Mouse (Mus musculus) activated CD4-positive, CD25-positive, alpha-beta regulatory T cell, adult 4 months (primary cell): ENCODE results near the gene Pdhx. TPM values are rescaled to one million over a fixed set of nuclear protein-coding genes. Genes with fewer than 3 reads are reported as not detected.

Experiments
- ATAC-seq: one replicate; pipeline ENCODE4 v1.8.0; 2017
- polyA plus RNA-seq, 2 experiments: library from polyadenylated mRNA; unstranded; fragments of 100-300 nt; shearing (Covaris generic); gene quantifications; one replicate each; pipeline ENCODE4 v1.2.1; 2017

Pdhx gene
- 10 to 100 TPM; 18.4 to 19.8 TPM for polyA plus RNA-seq

DNA sequence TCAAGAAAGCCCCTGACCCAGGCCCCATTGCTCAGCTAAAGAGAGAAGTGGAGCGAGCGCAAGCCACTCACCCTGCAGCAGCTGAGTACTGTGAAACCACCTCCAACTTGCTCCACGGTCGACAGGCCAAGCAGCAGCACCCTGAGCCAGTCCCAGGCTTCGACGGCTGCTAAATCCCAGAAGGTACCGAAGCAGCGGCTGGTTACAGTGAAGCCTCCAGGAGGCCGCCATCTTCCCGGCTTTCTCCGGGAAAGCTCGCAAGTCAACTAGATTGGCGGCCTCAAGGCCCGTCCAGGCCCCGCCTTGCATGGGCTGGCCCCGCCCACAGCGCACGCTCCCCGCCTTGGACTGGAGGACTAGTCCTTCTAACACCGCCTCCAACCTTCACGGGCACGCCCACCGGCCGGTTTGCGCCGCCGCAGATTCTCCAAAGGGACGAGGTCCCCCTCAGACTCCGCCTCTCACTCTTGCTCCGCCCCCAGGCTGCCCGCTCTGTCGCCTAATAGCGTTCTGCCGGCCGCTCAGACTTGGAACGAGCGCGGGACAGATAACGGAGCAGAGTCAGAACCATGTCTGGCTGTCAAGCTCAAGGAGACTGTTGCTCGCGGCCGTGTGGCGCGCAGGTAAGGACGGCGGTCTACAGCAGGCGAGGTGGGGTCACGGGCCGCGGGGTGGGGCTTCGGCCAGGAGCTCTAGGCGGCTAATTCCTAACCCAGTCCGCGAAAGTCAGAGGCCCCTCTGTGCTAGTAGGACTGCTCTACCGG is at the start of gene Pdhx, which contains the start of gene Apip:
TSS of gene Pdhx (minus strand) at position 295 of the 764 bp plus-strand sequence.
TSS of gene Apip (plus strand) at position 457 of the 764 bp plus-strand sequence.
- peak; percentile 98 for ATAC-seq

GRCm38 (mm10) chr2:103119197-103119854 is 46.0 kb upstream of the Pdhx start:
- no peak for ATAC-seq

DNA sequence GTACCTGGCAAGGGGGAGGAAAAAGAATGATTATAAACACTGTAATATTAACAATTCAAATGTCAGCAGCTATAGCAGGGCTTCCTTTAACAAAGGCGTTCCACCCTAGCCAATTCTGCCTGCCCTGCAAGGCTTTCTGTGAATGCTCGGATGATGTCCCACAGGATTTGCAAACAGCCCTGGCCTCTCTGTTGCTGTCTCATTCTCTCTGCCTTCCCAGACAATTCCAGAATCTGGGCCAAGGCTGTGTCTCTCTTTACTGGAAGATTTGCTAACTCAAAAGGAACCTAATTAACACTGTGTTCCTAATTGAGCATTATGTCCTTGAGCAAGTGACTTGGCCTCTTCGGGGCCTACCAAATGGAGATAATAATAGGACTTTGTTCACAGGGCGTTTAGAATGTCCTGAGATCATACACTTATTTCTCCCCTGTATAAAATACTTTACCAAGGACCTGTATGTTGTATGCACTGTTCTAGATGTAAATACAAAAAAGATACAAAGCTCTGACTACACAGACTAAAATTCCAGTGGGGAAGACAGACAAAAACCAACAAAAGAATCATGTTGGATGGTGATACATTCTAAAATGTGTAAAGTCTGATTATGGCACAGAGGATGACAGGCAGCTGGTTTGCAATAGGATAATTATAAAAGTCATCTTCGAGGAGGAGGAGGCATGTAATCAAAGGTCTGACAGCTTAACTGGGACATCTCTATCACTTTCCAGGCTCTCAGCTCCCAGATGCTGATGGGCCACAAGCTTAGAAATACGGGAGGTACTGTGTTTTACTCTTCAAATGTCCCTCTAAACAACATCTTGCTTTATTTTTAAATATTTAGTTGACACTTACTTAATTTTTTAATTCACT is 45.2 kb upstream of the Pdhx start:
- no peak for ATAC-seq

DNA sequence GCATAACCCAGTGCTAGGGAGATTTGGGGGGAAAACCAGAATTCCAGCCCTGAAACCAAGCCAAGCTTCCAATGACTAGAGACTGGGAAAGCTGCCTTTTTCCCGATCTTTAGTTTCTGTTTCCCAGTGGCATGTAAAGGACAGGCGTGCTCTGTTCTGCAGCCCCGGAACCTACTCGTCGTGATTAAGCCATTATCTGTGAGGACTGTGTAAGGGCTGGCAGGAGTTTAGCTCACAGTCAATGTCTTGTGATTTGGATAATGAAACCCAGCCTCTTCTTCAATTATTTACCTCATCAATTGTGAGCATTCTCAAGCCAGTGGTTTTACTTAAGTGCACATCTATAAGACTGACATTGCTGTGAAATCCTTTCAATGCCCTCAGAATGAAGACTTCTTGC is 43.9 kb upstream of the Pdhx start:
- ATAC-seq: no peak

GRCm38 (mm10) chr2:103111669-103112068 is 38.4 kb upstream of the Pdhx start:
- ATAC-seq: no peak

- ATAC-seq: no peak
These were observed 32.9 kb upstream of the Pdhx start for GRCm38 (mm10) chr2:103106172-103106571.

GRCm38 (mm10) chr2:103102595-103102994 is 29.3 kb upstream of the Pdhx start:
- ATAC-seq: no peak

DNA sequence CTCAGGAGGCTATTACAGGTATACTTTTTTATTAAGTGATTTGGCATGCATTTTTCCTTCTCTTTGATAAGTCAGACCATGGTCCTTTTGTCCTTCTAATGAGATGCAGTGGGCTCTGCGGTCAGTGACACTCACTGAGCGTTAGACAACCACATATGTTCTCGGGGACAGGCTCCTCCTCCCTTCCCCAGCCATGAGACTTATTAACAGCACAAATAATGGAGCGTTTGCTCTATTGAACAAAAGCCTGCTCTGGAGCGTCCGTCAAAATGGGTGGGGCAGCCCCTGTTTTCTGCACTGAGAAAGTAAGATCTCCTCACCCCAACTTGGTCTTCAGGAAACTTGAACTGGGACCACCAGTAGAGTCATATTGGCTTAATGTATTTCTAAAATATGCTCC is 16.2 kb upstream of the Pdhx start:
- no peak for ATAC-seq

GRCm38 (mm10) chr2:103088099-103088498 is 14.8 kb upstream of the Pdhx start:
- no peak for ATAC-seq

DNA sequence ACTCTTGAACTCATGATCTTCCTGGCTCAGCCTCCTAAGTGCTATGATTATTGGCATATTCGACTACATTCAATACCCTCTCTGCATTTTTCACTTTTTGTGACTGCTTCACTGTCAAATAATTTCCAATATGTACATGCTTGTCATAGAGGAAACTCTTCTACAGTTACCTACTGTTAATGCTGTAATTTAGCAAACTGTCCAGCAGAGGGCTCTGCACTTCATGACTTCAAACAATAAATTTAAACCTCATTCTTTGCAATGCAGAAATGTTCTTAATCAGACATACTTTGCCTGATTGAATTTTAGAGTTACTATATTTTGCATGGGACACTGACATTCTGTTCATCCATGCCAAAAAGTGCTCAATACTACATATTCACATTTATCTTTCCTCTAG is 13.1 kb upstream of the Pdhx start:
- ATAC-seq: peak; percentile 49

DNA sequence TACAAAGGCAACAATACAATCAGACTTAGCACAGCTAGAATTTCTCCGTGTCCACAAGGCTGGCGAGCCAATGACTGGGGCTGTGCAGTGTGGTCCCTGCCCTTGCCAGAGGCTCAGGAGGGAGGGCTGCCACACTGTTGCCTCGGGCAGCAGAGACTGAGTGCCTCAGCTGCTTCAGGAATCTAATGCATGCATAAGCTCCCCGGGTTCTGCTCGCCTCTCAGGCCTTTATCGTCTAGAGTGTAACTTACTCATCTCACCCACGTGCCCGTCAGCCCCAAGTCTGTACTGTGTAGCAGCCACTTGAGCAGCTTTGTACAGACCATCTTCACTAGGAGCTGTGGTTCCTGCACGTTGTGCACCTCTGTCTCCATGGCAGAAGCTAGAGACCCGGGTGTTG is 12.3 kb upstream of the Pdhx start:
- ATAC-seq: no peak

- ATAC-seq: peak; percentile 56
These were observed 11.1 kb upstream of the Pdhx start for GRCm38 (mm10) chr2:103084451-103084850.

GRCm38 (mm10) chr2:103082853-103083252 is 9.5 kb upstream of the Pdhx start:
- no peak for ATAC-seq

DNA sequence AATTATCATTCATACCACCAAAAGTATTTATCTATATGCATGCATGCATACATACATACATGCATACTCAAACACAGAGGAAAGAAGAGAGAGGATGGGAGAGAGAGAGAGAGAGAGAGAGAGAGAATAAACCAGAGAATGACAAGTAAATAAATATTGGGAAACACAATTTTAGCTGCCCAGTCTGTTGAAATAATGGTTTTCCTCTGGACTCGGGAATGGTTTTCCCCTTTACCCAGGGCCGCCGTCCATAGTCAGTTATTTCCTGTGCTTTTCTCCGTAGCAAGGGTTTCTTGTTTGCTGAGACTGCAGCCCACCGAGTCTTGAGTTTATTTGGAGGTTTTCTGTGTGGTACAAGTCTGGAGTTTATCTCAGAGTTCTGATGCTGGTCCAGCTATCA is 8.4 kb upstream of the Pdhx start:
- ATAC-seq: no peak

DNA sequence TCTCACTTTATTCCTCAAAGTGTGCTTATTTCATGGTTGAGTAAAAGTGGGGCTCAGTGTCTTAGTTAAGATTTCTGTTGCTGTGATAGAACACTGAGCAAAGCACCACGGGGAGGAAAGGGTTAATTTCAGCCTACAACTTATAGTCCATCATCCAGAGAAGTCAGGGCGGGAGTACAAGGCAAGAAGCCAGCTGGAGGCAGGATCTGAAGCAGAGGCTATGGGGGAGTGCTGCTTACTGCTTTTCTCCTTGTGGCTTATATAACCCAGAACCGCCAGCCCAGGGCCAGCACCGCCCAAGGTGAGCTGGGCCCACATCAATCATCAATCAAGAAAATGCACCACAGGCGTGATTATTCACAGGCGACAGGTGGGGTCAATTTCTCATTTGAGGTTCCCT is 7.8 kb upstream of the Pdhx start:
- ATAC-seq: no peak

GRCm38 (mm10) chr2:103070586-103070985 is 2.7 kb downstream of the Pdhx start:
- ATAC-seq: no peak

- ATAC-seq: no peak
These were observed 3.4 kb downstream of the Pdhx start for GRCm38 (mm10) chr2:103069752-103070405.

- no peak for ATAC-seq
These were observed 4.7 kb downstream of the Pdhx start for GRCm38 (mm10) chr2:103068602-103069001.

- ATAC-seq: no peak
These were observed 5.6 kb downstream of the Pdhx start for GRCm38 (mm10) chr2:103067552-103068207.

GRCm38 (mm10) chr2:103066683-103067551 is 6.4 kb downstream of the Pdhx start:
- no peak for ATAC-seq

DNA sequence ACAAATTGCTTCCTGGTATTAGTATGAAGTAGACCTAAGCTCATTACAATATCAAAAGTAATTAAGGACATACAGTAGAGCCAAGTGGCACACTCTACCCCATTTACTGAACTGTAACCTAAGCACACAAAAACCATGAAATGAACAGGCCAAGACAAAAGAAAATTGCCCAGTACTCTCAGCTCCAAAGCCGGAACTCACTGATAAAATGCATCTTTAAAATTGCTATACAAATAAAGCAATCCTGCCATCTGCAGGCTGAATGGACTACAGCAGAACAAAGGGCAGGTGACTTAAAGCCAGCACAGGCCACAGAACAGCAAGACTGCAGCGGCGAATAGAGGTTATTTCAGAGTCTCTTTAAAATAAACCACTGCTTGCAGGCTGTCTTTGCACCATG is 10.4 kb downstream of the Pdhx start:
- peak; percentile 61 for ATAC-seq
